Mouse (Mus musculus): ENCODE measurements around the gene Parp3. TPM values are rescaled to one million over a fixed set of nuclear protein-coding genes. Genes with fewer than 3 reads are reported as not detected.

The Parp3 gene
- total RNA-seq, 2 experiments from 2014 or later = 64.1 to 76.2 TPM

DNA sequence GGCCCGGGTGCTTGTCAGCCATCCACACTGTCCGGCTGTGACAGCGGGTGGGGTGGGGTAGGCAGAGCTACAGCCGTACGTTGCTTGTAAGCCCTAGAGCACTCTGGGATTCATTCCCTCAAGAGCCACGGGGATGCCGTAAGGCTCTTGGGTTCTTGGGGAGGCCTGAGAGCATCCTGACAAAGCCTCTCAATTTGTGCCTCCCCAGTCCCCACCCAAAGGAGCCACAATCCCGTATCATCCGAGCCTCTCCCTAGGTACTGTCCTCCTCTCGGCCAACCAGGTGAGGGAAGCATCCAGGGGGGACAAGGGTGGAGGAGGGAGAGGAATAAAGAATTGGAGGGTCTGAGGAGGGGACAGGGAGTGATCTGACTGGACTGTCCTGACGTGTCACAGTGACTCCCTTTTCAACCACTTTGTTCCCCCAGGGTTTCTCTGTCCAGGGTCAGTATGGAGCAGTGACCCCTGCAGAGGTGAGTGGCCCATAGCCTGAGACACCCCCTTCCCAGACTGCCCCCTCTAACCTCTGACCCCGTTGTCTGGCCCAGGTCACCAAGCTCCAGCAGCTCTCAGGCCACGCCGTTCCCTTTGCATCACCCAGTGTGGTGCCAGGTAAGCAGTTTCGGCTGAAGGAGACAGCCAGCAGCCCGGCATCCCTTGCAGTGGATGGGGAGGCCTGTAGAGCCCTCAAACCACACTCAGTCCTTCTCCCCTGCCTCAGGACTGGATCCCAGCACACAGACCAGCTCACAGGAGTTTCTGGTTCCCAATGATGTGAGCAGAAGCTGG lies 14.9 kb downstream of the Parp3 start:
- intact Hi-C loops (cut with DNase I; ENCODE audit: low total_unique reads) = no loop called here
- DNase-seq = no peak

DNA sequence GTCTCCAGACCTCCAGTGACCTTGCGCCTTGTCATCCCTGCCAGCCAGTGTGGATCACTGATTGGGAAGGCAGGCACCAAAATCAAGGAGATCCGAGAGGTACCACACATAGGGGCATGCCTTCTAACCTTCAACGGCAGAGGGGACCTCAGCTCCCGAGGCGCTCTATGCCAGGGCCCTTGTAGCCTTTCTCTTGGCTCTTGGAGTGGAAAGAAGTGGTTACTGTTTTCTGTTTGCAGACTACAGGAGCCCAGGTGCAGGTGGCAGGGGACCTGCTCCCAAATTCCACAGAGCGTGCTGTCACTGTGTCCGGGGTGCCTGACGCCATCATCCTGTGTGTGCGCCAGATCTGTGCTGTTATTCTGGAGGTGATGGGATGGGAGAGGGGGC lies 15.7 kb downstream of the Parp3 start:
- no peak for DNase-seq
- intact Hi-C loops (cut with DNase I; ENCODE audit: low total_unique reads) = no loop called here

DNA sequence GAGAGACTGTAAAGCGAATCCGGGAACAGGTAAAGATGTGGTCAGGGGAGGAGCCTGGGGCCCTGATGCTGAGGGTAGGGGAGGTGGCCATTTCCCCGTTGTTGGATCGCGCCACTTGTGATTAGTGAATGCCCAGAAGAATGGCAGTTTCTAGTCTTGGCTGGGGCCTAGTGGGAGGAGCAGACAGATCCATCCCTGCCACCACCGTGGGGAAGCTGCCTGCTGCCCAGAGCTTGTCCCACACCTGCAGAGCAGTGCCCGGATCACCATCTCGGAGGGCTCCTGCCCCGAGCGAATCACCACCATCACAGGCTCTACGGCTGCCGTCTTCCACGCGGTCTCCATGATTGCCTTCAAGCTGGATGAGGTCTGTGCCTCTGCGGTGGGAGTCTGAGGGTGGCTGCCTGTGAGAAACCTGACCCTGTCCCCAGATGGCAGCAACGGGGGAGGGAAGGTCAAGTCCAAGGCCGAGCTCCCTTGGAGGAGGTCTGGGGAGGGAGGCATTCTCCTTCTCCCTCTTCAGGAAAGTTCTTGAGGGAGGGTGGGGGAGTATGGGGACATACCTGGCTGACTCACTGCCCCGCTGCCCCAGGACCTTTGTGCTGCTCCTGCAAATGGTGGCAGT lies 16.2 kb downstream of the Parp3 start:
- intact Hi-C loops (cut with DNase I; ENCODE audit: low total_unique reads) = no loop called here
- DNase-seq = no peak

DNA sequence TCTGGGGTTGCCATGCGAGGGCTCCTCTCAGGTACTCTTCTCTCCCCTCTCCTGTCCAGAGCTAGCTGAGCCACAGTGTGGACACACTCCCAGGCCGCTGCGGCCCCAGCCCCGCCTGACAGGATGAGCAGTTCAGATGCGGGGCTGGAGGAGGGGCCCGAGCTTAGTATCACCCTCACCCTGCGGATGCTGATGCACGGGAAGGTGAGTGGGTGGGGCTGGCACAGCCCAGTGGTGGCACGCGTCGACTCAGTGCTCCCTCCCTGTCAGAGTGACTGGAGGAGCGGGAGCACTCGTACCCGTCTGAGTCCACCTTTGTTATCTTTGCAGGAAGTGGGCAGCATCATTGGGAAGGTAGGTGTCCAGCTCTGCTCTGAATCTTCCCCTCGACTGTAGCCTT lies 16.8 kb downstream of the Parp3 start:
- intact Hi-C loops (cut with DNase I; ENCODE audit: low total_unique reads) = no loop called here
- DNase-seq = no peak

DNA sequence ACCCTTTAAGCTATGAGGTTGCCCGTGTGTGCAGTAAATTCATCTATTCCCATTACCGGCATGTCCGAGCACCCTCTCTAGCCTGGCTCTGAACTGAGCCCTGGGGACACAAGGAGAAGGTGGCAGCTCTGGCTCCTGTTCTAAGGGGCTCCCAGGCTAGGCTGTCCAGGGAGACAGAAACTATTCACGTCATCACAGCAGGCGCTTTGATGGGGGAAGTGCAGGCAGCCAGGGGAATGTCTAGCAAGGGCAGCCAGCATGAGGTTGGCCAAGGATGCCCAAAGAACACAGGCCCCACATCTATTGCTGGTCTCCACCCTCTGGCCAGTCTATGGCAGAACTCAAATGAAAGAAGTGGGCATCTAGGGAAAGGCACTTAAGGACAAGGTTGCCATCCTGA lies 18.8 kb downstream of the Parp3 start:
- intact Hi-C loops (cut with DNase I; ENCODE audit: low total_unique reads) = no loop called here
- no peak for DNase-seq

DNA sequence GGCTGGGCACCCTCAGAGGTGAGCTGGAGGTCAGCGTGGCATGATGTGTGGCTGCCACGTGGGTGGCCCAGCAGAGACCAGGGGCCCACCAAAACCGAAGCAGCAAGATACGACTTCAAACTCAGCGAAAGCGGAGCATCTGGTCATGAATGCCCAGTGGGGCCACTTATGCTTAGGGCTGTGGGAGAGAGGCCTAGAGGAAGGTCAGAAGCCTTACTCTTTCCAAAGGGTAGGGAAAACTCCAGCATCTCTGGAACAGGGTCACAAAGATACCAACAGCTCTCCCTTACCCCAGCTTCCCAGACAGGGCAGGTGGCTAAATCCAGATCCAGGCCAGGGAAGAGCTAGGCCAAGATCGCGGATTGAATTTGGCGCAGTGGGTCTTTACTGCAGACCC lies 19.6 kb downstream of the Parp3 start:
- intact Hi-C loops (cut with DNase I; ENCODE audit: low total_unique reads) = no loop called here
- DNase-seq = no peak

DNA sequence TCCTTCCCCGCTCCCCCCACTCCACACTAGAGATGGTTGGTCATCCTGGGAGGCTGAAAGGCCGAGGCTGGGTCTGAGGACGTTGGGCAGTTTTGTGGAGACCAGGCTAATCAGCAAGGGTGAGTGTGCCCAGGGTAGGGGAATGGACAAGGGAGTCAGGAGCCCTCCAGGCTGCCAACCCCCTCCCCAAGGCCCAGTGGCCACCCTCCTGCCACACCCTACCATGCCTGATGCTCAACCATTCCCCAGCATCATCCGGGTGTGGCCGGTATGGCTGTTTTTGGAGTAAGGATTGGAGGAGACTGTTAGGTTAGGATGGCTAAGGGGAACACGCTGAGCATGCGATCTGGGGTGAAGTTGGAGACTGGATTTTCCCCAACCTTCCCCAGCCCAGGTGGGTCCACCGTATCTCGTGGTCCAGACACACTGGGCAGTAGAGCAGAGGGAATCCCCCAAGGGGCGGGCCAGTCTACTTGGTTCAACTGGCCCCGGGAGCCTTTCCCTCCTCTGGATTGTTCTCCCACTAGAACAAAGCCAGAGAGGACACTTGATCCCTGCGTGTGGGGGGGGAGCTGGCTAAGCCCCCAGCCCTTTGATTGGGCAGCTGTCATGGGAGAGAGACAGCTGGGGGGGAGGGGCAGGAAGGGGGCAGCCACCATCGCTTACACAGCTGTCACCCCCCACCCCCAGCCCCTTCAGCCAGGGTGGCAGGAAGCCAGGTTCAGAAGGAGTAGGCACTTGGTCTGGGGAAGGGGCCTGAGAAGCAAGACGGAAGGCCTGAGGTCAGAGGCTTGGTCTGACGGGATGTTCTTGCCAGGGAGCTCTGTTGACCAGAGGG lies 20.2 kb downstream of the Parp3 start:
- peak; percentile 61 for DNase-seq
- intact Hi-C loops (cut with DNase I; ENCODE audit: low total_unique reads) = no loop called here

DNA sequence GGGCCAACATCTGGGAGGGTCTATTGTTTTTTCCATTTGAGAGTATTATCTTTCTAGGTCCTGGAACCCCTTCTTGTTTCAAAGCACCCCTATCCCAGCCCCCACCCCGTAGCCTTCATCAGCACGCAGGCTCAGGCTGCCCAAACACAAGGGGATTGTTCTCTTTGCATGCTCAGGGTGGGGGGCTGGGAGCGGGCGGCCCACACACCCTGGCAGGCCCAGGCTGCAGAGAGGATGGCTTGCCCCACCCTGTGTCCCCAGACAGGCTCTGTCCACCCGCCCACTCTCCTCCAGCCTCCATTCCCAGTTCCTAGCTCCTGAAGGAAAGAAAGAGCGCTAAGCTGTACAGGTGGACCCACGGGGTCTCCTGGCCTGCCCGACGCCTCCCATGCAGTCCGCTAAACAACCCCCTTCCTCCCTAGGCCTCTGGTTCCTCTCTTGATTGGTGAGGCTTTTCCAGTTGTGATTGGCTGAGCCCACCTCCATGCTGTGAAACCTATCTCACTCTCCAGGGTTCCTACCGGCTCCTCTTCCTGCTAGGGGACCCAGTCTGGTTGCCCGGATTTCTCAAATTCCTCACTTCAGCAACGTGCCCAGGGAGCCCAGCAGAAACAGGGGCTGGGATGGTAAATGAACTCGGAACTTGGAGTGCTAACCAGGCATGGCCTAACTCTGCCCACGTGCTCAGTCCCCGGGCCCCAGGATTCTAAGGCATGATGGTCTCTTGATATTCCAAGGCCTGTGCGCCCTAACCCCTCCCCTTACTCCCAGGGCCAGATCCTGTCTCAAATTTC lies 21.7 kb downstream of the Parp3 start:
- intact Hi-C loops (cut with DNase I; ENCODE audit: low total_unique reads) = no loop called here
- DNase-seq = no peak

DNA sequence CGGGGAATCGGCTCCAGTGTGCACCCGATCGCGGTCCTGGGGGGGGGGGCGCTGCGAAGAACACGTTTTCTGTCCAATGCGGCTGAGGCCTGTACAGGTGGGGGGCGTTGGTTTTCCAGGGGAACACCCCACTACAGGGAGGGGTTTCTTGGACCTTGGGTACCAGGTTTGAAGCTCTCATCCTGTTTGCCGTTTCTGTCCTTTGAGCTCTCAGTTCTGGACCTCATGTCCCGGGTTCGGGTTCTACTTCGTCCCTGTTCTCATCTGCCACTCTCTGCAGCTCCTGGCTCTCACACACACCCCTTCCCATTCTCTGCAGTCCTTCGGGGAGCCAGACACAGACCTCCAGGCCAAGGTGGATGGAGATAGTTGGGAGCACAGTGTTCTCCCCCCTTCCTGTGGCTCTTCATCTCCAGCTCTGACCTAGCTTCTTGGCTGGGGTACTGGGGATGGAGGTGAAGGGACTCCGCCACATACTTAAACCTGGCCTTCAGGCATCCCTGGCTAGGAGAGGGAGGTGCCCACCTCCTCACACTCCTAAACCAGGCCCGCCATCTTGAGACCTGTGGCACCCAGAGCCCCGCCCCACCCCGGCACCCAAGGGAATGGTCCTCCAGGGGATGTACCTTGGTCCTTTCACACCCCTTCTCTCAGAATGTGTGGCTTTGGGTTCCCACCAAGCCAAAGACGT lies 22.5 kb downstream of the Parp3 start:
- DNase-seq = no peak
- intact Hi-C loops (cut with DNase I; ENCODE audit: low total_unique reads) = no loop called here

DNA sequence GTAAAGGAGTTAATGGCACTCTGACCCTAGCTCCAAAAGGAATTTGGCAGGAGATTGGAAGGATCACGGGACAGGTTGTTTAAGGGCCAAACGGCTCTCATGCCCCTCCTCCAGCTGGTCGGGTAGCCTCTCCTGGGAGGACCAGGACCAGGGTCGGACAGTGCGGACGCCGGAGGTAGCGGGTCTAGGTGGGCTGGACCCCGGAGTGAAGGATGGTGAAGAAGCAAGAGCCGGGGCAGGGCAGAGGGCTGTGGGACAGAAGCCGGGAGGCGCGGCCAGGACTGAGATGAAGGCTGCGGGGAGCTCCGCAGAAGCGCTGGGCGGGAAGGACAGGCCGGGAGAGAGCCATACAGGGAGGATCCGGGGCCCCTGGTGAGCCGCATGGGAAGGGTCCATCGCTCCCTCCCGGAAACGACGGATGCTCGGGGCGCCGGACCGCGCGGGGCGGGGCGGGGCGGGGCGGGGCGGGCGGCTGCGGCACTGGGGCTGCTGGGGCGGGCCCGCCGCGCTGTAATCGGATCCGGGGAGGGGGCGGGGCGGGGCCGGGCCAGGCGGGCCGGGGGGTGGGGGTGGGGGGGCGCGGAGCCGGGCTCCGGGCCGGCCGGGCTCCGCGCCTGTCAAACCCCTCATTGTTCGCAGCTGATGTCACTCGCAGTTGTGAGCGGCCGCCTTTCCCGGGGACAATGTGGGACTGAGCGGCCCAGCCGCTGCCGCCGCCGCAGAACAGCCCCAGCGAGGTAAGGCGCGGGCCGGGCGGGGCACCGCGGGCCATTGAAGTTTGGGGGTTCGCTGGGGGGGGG lies 23.3 kb downstream of the Parp3 start, which contains the start of gene Pcbp4:
Gene Pcbp4 (plus strand): TSS at position 21 of the 800 bp plus-strand sequence.
- intact Hi-C loops (cut with DNase I; ENCODE audit: low total_unique reads) = no loop called here
- peak; percentile 66 for DNase-seq

DNA sequence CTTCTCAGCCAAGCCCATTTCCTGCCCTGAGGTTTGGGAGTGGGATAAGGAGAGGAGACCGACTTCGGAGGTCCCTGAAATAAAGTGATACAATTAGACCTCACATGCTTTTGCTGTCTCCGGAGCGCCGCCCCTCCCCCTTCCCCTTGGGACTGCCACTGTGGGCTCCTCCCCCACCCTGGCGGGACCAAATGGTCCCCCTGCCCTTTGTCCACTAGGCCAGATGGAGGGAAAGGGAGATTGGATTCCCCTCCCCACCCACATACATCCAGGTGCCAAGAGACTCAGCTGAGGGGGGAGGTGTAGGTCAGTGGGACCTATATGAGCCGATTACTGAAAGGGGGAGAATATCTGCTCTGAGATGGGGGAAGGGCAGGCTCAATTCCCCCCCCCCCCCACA lies 23.9 kb downstream of the Parp3 start:
- DNase-seq = no peak

DNA sequence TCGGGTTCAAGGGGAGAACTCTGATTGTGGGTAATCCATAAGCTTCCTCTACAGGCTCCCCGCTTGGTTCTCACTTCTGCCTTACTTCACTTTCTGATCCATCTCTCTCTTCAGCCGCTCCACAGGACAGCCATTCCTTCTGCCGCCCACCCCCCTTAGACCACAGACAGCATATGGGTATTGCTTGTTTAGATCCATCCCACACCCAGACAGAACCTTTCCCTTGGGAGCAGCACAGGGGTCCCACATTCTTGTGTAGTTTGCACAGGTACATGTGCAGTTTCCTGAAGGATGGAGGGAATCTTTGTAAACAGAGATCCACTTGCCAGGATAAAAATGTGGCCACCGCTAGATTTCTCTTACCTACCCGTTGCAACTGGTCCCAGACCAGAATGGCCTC lies 24.4 kb downstream of the Parp3 start:
- intact Hi-C loops (cut with DNase I; ENCODE audit: low total_unique reads) = no loop called here
- DNase-seq = no peak

More for the DNA sequence above, 23.9 kb downstream of the Parp3 start:
- intact Hi-C loops (cut with DNase I; ENCODE audit: low total_unique reads) = no loop called here

DNA sequence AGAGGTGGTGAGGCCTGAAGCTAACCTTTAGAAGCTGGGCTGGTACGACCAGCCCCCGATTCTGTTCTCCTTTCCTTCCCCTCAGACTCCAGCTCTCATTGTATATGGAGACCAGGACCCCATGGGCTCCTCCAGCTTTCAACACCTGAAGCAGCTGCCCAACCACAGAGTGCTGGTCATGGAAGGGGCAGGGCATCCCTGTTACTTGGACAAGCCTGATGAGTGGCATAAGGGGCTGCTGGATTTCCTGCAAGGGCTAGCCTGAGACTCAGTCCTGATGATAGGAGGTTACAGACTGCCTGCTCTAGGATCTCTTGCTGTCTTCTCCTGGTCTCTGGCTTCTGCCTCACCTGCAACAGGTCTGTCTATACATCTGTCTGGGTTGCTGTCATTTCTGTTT lies 24.9 kb downstream of the Parp3 start:
- DNase-seq = no peak
- intact Hi-C loops (cut with DNase I; ENCODE audit: low total_unique reads) = no loop called here

DNA sequence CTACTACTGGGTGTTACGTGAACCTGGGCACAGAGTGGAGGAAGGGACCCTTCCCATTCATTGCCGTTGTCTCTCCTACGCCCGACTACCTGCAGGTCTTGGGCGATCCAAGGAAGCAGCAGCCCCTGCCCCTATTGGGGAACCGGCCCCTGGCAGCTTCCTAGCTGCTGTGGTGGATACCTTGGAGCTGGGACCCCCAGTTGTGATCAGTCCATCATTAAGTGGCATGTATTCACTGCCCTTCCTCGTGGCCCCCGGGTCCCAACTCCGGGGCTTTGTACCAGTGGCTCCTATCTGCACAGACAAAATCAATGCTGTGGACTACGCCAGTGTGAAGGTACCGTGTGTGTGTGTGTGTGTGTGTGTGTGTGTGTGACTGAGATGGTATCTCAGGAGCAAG lies 25.5 kb downstream of the Parp3 start:
- no peak for DNase-seq
- intact Hi-C loops (cut with DNase I; ENCODE audit: low total_unique reads) = no loop called here

DNA sequence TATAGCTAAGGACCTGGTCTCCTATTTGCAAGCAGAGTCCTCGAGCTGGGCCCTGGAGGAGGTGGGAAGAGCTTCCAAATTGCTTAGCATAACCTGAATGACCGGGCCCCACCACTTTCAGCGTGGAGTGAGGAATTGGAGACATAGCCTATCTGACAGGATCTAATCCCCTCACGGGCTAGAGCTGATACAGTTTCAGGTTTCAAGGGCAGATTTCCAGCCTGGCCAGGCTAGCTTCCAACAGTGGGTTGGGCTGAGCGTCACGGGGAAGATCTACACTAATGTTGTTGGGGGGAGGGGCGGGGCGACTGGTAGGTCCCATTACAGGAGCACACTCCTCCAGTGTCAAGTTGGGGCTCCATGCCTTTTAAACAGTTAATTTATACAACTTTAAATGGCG lies 26.1 kb downstream of the Parp3 start:
- peak; percentile 62 for DNase-seq
- intact Hi-C loops (cut with DNase I; ENCODE audit: low total_unique reads) = no loop called here

DNA sequence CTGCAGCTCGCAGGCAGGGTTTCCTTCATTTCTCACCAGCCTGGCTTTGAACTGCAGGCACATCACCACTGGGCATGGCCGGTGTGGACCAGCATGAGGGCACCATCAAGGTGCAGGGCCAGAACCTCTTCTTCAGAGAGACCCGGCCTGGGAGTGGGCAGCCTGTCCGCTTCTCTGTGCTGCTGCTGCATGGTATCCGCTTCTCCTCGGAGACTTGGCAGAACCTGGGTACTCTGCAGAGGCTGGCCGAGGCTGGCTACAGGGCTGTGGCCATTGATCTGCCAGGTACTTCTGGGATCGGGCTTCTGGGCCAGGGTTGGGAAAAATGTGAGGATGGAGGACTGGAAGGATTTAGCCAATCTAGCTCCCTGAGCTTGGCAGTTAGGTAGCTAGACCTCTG lies 26.8 kb downstream of the Parp3 start:
- DNase-seq = no peak
- intact Hi-C loops (cut with DNase I; ENCODE audit: low total_unique reads) = no loop called here

DNA sequence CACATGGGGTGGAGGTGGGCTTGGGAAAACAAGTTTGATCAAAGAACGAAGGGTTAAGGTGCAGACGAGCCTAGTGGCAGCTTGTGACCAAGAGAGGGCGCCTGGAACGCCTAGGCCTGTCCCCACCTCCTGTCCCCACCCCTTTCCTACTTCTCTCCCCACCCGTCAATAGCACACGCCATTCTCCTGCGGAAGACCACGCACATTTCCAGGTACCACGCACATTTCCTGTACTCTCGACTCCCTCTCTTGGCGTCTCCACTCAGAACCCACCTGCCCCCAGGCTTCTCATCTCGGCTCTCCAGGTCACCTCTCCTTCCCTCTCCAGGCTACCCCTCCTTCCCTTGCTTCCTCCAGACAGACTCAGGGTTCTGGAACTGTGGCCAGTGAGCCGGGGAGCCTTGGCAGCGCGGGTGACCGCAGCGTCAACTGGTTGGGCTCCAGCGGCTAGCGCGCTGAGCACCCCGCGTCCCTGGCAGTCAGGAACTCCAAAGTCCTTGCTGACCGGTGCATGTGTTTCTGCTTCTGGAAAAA lies 28.2 kb downstream of the Parp3 start:
- DNase-seq = peak; percentile 88
- intact Hi-C loops (cut with DNase I; ENCODE audit: low total_unique reads) = no loop called here

DNA sequence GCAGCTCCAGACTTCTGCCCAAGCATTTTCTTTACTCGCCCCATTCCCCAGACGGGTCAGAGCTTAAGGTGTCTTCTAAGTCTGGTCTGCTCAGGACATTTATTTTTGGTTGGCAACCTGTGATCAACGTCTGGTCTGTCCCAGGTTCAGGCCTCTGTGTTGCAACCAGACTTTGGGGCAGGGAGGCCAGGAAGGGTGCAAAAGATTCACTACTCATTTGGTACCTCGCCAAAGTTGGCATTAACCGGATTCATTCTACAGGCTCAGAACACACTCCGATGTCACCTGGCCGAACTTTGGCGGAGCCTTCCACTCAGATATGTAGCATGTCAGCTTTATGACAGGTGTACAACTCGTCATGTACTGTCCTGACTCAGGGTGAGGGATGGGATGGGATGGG lies 28.8 kb downstream of the Parp3 start:
- DNase-seq = no peak
- intact Hi-C loops (cut with DNase I; ENCODE audit: low total_unique reads) = no loop called here

Measured in gastrocnemius, postnatal 14 days (tissue).